Mouse (Mus musculus) heart, embryonic 14.5 days (tissue): ENCODE measurements at regions not wholly inside any gene's neighbourhood (a gene's known extent, or its start where the extent isn't known, plus 50 kb on each side); places are given as distances from the start of the nearest gene placed in this dataset.

ENCODE experiments used
- ATAC-seq: fragments of 200-750 bp; cut with Nextera tagmentation; 2 replicates; pipeline ENCODE4 v1.8.0; 2017; ENCODE audit warnings: low read depth, moderate TSS enrichment; ENCODE audit not compliant: insufficient number of reproducible peaks, insufficient read depth, low FRiP score
- H3K27ac ChIP-seq, 2 experiments: fragments of 200-500 bp in 1 of 2; fragments of 300-500 bp in 1 of 2; sonication (generic) in 1 of 2; replicated peaks in 1 of 2; 2 replicates each; pipeline ENCODE4 v1.5.1; 2012 to 2014; ENCODE audit warnings: low read depth in 2 of 2, low read length in 2 of 2, control low read depth in 1 of 2, mild to moderate bottlenecking in 1 of 2, mixed read lengths in 1 of 2; ENCODE audit not compliant: control insufficient read depth in 1 of 2, insufficient read depth in 1 of 2
- H3K27me3 ChIP-seq: fragments of 300-500 bp; sonication (generic); 2 replicates; pipeline ENCODE4 v1.6.1; 2014; ENCODE audit warnings: mild to moderate bottlenecking, low read length, control low read depth; ENCODE audit not compliant: control insufficient read depth, insufficient read depth
- H3K36me3 ChIP-seq: fragments of 300-500 bp; sonication (generic); 2 replicates; pipeline ENCODE4 v1.6.1; 2014; ENCODE audit warnings: mild to moderate bottlenecking, control low read depth, low read length, mixed read lengths; ENCODE audit not compliant: control insufficient read depth, insufficient read depth
- H3K4me1 ChIP-seq, 2 experiments: fragments of 200-500 bp in 1 of 2; fragments of 300-500 bp in 1 of 2; sonication (generic) in 1 of 2; 2 replicates each; pipeline ENCODE4 v1.6.1; 2012 to 2014; ENCODE audit warnings: low read length in 2 of 2, control low read depth in 1 of 2, mixed read lengths in 1 of 2; ENCODE audit not compliant: control insufficient read depth in 2 of 2, insufficient read depth in 2 of 2
- H3K4me2 ChIP-seq: fragments of 300-500 bp; sonication (generic); 2 replicates; pipeline ENCODE4 v1.6.1; 2014; ENCODE audit warnings: mild to moderate bottlenecking, low read length
- H3K4me3 ChIP-seq, 2 experiments: fragments of 200-500 bp in 1 of 2; fragments of 300-500 bp in 1 of 2; sonication (generic) in 1 of 2; 2 replicates each; pipeline ENCODE4 v1.5.1; 2012 to 2014; ENCODE audit warnings: low read length in 2 of 2, mild to moderate bottlenecking in 2 of 2, control low read depth in 1 of 2, low read depth in 1 of 2, moderate library complexity in 1 of 2; ENCODE audit not compliant: control insufficient read depth in 1 of 2, insufficient read depth in 1 of 2
- H3K9ac ChIP-seq: fragments of 300-500 bp; sonication (generic); 2 replicates; pipeline ENCODE4 v1.6.1; 2014; ENCODE audit warnings: mild to moderate bottlenecking, low read length
- H3K9me3 ChIP-seq: fragments of 300-500 bp; sonication (generic); 2 replicates; pipeline ENCODE4 v1.6.1; 2016; ENCODE audit warnings: low read length, control low read depth; ENCODE audit not compliant: control insufficient read depth
- WGBS: fragments of 180-500 bp; shearing (Covaris S2); extraction: QIAGEN DNeasy Blood & Tissue Kit; methylation state at CpG from one replicate; pipeline ENCODE4 v1.1.7; 2014; 5-methylcytosine and 5-hydroxymethylcytosine counted together

- ATAC-seq = no peak
- H3K4me2 ChIP-seq = no peak overlapping the region
- no peaks in the 10 kb centered on the region for H3K27me3 ChIP-seq
- H3K27ac ChIP-seq = no peak overlapping the region
- H3K36me3 ChIP-seq = no peaks in the 10 kb centered on the region
- no peak overlapping the region for H3K4me3 ChIP-seq
- peaks cover 0 to 3% of the 10 kb centered on the region in 2 experiments; a peak in 1 of 4 replicates for H3K4me1 ChIP-seq
- 90% methylated on average over 10 of the region's 10 CpGs for WGBS
- H3K9me3 ChIP-seq = no peaks in the 10 kb centered on the region
- H3K9ac ChIP-seq = no peak overlapping the region
These were observed 178.1 kb downstream of the Ifng start for GRCm38 (mm10) chr10:118618766-118619600.

GRCm38 (mm10) chr10:118619601-118620000 lies 178.8 kb downstream of the Ifng start:
- Histone ChIP-seq H3K9me3 (no peaks in the 10 kb centered on the region), H3K27ac (no peak overlapping the region), H3K4me2 (no peak overlapping the region), H3K9ac (no peak overlapping the region), H3K4me1 (peaks cover 0 to 3% of the 10 kb centered on the region in 2 experiments; a peak in 1 of 4 replicates), H3K4me3 (no peak overlapping the region), H3K36me3 (no peaks in the 10 kb centered on the region), H3K27me3 (no peaks in the 10 kb centered on the region)
- 88% methylated on average over 1 of the region's 1 CpGs for WGBS
- ATAC-seq = no peak

GRCm38 (mm10) chr10:118620611-118621010 lies 179.8 kb downstream of the Ifng start:
- Histone ChIP-seq H3K27ac (no peak overlapping the region), H3K4me2 (no peak overlapping the region), H3K9ac (no peak overlapping the region), H3K9me3 (no peaks in the 10 kb centered on the region), H3K4me1 (peaks cover 0 to 3% of the 10 kb centered on the region in 2 experiments; a peak in 1 of 4 replicates), H3K4me3 (no peak overlapping the region), H3K36me3 (no peaks in the 10 kb centered on the region), H3K27me3 (no peaks in the 10 kb centered on the region)
- no peak for ATAC-seq

GRCm38 (mm10) chr10:118621546-118621945 lies 180.7 kb downstream of the Ifng start:
- no peaks in the 10 kb centered on the region for H3K9me3 ChIP-seq
- no peak for ATAC-seq
- 88% methylated on average over 4 of the region's 4 CpGs for WGBS
- no peak overlapping the region for H3K27ac ChIP-seq
- no peak overlapping the region for H3K9ac ChIP-seq
- H3K4me3 ChIP-seq = no peak overlapping the region
- H3K36me3 ChIP-seq = no peaks in the 10 kb centered on the region
- H3K27me3 ChIP-seq = no peaks in the 10 kb centered on the region
- peaks cover 0 to 3% of the 10 kb centered on the region in 2 experiments; a peak in 1 of 4 replicates for H3K4me1 ChIP-seq
- no peak overlapping the region for H3K4me2 ChIP-seq

GRCm38 (mm10) chr10:118622131-118622530 lies 181.3 kb downstream of the Ifng start:
- no peaks in the 10 kb centered on the region for H3K27me3 ChIP-seq
- no peaks in the 10 kb centered on the region for H3K9me3 ChIP-seq
- H3K4me2 ChIP-seq = no peak overlapping the region
- no peak overlapping the region for H3K4me3 ChIP-seq
- H3K36me3 ChIP-seq = no peaks in the 10 kb centered on the region
- WGBS = 74% methylated on average over 6 of the region's 6 CpGs
- no peak overlapping the region for H3K9ac ChIP-seq
- peaks cover 0 to 3% of the 10 kb centered on the region in 2 experiments; a peak in 1 of 4 replicates for H3K4me1 ChIP-seq
- no peak overlapping the region for H3K27ac ChIP-seq
- no peak for ATAC-seq

GRCm38 (mm10) chr10:118622916-118623315 lies 182.1 kb downstream of the Ifng start:
- H3K9me3 ChIP-seq = no peaks in the 10 kb centered on the region
- no peak for ATAC-seq
- no peaks in the 10 kb centered on the region for H3K27me3 ChIP-seq
- H3K9ac ChIP-seq = no peak overlapping the region
- H3K4me1 ChIP-seq = no peaks in the 10 kb centered on the region
- 79% methylated on average over 2 of the region's 2 CpGs for WGBS
- no peak overlapping the region for H3K4me2 ChIP-seq
- no peak overlapping the region for H3K27ac ChIP-seq
- H3K4me3 ChIP-seq = no peak overlapping the region
- H3K36me3 ChIP-seq = no peaks in the 10 kb centered on the region

GRCm38 (mm10) chr10:118624368-118624767 lies 183.5 kb downstream of the Ifng start:
- Histone ChIP-seq H3K4me1 (no peaks in the 10 kb centered on the region), H3K27ac (no peak overlapping the region), H3K4me3 (no peak overlapping the region), H3K27me3 (no peaks in the 10 kb centered on the region), H3K36me3 (no peaks in the 10 kb centered on the region), H3K9ac (no peak overlapping the region), H3K4me2 (no peak overlapping the region), H3K9me3 (no peaks in the 10 kb centered on the region)
- ATAC-seq = no peak
- WGBS = 71% methylated on average over 7 of the region's 7 CpGs

DNA sequence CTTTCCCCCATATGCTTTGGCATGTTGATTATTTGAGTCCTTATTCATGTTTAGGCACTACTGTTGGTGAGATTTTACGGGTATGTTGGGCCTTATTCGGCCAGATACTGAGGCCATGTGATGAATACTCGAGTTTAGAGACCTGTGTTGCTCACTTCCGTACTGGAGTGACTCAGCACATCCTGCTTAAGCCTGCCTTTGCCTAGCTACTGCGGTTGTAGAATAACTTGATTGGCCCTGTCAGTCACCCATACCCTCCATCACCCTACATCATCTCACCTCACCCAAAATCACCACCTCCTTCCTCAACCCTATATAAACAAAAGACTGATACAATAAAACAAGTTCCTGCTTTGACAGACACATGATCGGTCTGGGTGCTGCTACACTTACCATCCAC lies 187.2 kb downstream of the Ifng start:
- no peak overlapping the region for H3K9ac ChIP-seq
- WGBS = 80% methylated on average over 6 of the region's 6 CpGs
- no peaks in the 10 kb centered on the region for H3K36me3 ChIP-seq
- no peak overlapping the region for H3K4me2 ChIP-seq
- H3K27me3 ChIP-seq = no peaks in the 10 kb centered on the region
- no peaks in the 10 kb centered on the region for H3K9me3 ChIP-seq
- no peak overlapping the region for H3K4me3 ChIP-seq
- ATAC-seq = no peak
- no peaks in the 10 kb centered on the region for H3K4me1 ChIP-seq
- H3K27ac ChIP-seq = no peak overlapping the region
